Mouse (Mus musculus): ENCODE results near the gene Tex2. TPM values are rescaled to one million over a fixed set of nuclear protein-coding genes. Genes with fewer than 3 reads are reported as not detected.

Tex2 gene
- polyA plus RNA-seq, 1 experiment from 2014 or later: 16.0 TPM

- ChIA-PET CTCF (no interaction called here), POLR2A (no interaction called here)
- ATAC-seq (no peak), DNase-seq (ENCODE audit: low read depth, low spot score) (no peak)
- no peaks in the 10 kb centered on the region for H3K27me3 ChIP-seq
- in situ Hi-C loops (cut with MboI; ENCODE audit: low pct_unique_long_range_greater_than_20kb): no loop called here
- no peak for TF ChIP-seq CTCF (IDR thresholded peaks at IDR 0.05)
These were observed 147.3 kb downstream of the Tex2 start for GRCm38 (mm10) chr11:106465932-106466331.

GRCm38 (mm10) chr11:106465545-106465903 lies 147.7 kb downstream of the Tex2 start:
- ATAC-seq (no peak), DNase-seq (ENCODE audit: low read depth, low spot score) (no peak)
- ChIA-PET POLR2A (no interaction called here), CTCF (no interaction called here)
- H3K27me3 ChIP-seq: no peaks in the 10 kb centered on the region
- TF ChIP-seq CTCF (IDR thresholded peaks at IDR 0.05): no peak
- in situ Hi-C loops (cut with MboI; ENCODE audit: low pct_unique_long_range_greater_than_20kb): no loop called here

GRCm38 (mm10) chr11:106464681-106465544 lies 148.3 kb downstream of the Tex2 start:
- CTCF ChIA-PET: interaction anchor here (1.4 to 1.5 kb wide), 3 partner anchors 15 to 42 kb away, joined by 3 to 4 read pairs (median 3); no protein-coding TSS in a partner anchor
- POLR2A ChIA-PET: no interaction called here
- DNase-seq (ENCODE audit: low read depth, low spot score) (no peak), ATAC-seq (no peak)
- in situ Hi-C loops (cut with MboI; ENCODE audit: low pct_unique_long_range_greater_than_20kb): no loop called here
- no peak for TF ChIP-seq CTCF (IDR thresholded peaks at IDR 0.05)
- no peaks in the 10 kb centered on the region for H3K27me3 ChIP-seq

- DNase-seq (ENCODE audit: low read depth, low spot score): no peak
- no peak for TF ChIP-seq CTCF (IDR thresholded peaks at IDR 0.05)
- no peak for ATAC-seq
- in situ Hi-C loops (cut with MboI; ENCODE audit: low pct_unique_long_range_greater_than_20kb): no loop called here
- no peaks in the 10 kb centered on the region for H3K27me3 ChIP-seq
- CTCF ChIA-PET: interaction anchor here (1.4 to 1.5 kb wide), 3 partner anchors 16 to 41 kb away, joined by 3 to 4 read pairs (median 3); no protein-coding TSS in a partner anchor
- POLR2A ChIA-PET: no interaction called here
These were observed 149.4 kb downstream of the Tex2 start for GRCm38 (mm10) chr11:106463845-106464244.

- no peaks in the 10 kb centered on the region for H3K27me3 ChIP-seq
- DNase-seq (ENCODE audit: low read depth, low spot score) (no peak), ATAC-seq (no peak)
- POLR2A ChIA-PET: no interaction called here
- in situ Hi-C loops (cut with MboI; ENCODE audit: low pct_unique_long_range_greater_than_20kb): no loop called here
- no peak for TF ChIP-seq CTCF (IDR thresholded peaks at IDR 0.05)
- CTCF ChIA-PET: interaction anchor here (0.6 to 1.4 kb wide), 2 partner anchors 11 to 29 kb away, joined by 3 read pairs; no protein-coding TSS in a partner anchor
These were observed 150.9 kb downstream of the Tex2 start for GRCm38 (mm10) chr11:106462309-106462708.

GRCm38 (mm10) chr11:106461145-106461932 lies 151.9 kb downstream of the Tex2 start:
- POLR2A ChIA-PET: interaction anchor here (0.7 to 1.0 kb wide), 2 partner anchors 13 to 15 kb away, joined by 3 to 5 read pairs; no protein-coding TSS in a partner anchor
- in situ Hi-C loops (cut with MboI; ENCODE audit: low pct_unique_long_range_greater_than_20kb): no loop called here
- no peak for ATAC-seq

GRCm38 (mm10) chr11:106460671-106461070 lies 152.6 kb downstream of the Tex2 start:
- no peak for TF ChIP-seq CTCF (IDR thresholded peaks at IDR 0.05)
- ATAC-seq: no peak
- in situ Hi-C loops (cut with MboI; ENCODE audit: low pct_unique_long_range_greater_than_20kb): no loop called here
- no peaks in the 10 kb centered on the region for H3K27me3 ChIP-seq
- DNase-seq (ENCODE audit: low read depth, low spot score): no peak
- POLR2A ChIA-PET: interaction anchor here (0.7 to 1.0 kb wide), 2 partner anchors 14 kb away, joined by 3 to 5 read pairs; no protein-coding TSS in a partner anchor
- CTCF ChIA-PET: interaction anchor here (0.7 to 2.5 kb wide), 5 partner anchors 10 to 31 kb away, joined by 3 to 6 read pairs (median 3); no protein-coding TSS in a partner anchor

More at GRCm38 (mm10) chr11:106461145-106461932, 151.9 kb downstream of the Tex2 start:
- TF ChIP-seq CTCF (IDR thresholded peaks at IDR 0.05): no peak
- CTCF ChIA-PET: interaction anchor here (0.7 to 1.3 kb wide), 2 partner anchors 12 to 13 kb away, joined by 3 read pairs; no protein-coding TSS in a partner anchor
- H3K27me3 ChIP-seq: no peaks in the 10 kb centered on the region
- no peak for DNase-seq (ENCODE audit: low read depth, low spot score)

- no peaks in the 10 kb centered on the region for H3K27me3 ChIP-seq
- POLR2A ChIA-PET: no interaction called here
- ATAC-seq (no peak), DNase-seq (ENCODE audit: low read depth, low spot score) (no peak)
- CTCF ChIA-PET: interaction anchor here (1.6 to 2.5 kb wide), 2 partner anchors 10 to 23 kb away, joined by 6 read pairs; no protein-coding TSS in a partner anchor
- in situ Hi-C loops (cut with MboI; ENCODE audit: low pct_unique_long_range_greater_than_20kb): no loop called here
- no peak for TF ChIP-seq CTCF (IDR thresholded peaks at IDR 0.05)
These were observed 154.7 kb downstream of the Tex2 start for GRCm38 (mm10) chr11:106458540-106458939.

Other genes with a start within 250 kb of the Tex2 start
- gene Prr29, start 248.0 kb downstream of the Tex2 start, polyA plus RNA-seq (2021): not detected
- gene Icam2, start 225.3 kb downstream of the Tex2 start, polyA plus RNA-seq (2021): not detected
- 12.4 TPM for gene Ern1, start 125.6 kb downstream of the Tex2 start, polyA plus RNA-seq (2021)
- 0.05 TPM for gene Pecam1, start 137.2 kb upstream of the Tex2 start, polyA plus RNA-seq (2021)
- 0.59 TPM for gene Milr1, start 137.8 kb upstream of the Tex2 start, polyA plus RNA-seq (2021)
- 8.6 TPM for gene Polg2, start 166.1 kb upstream of the Tex2 start, polyA plus RNA-seq (2021)
- 757 TPM for gene Ddx5, start 175.8 kb upstream of the Tex2 start, polyA plus RNA-seq (2021)
- 19.4 TPM for gene Cep95, start 175.8 kb upstream of the Tex2 start, polyA plus RNA-seq (2021)

Data from Patski (cell line).